Mouse (Mus musculus) megakaryocyte, embryonic 14.5 days (primary cell): ENCODE results near the gene Trib3.

ENCODE experiments used
- FLI1 ChIP-seq: IDR thresholded peaks from 2 replicates; pipeline ENCODE4 v1.6.1; 2012; ENCODE audit warnings: low read length, inconsistent platforms, mixed read lengths
- GATA1 ChIP-seq: IDR thresholded peaks from 3 replicates; pipeline ENCODE4 v1.6.1; 2012; ENCODE audit warnings: mixed read lengths, low read length, inconsistent platforms, borderline replicate concordance

- no peak for TF ChIP-seq GATA1
- no peak for TF ChIP-seq FLI1
Observed at GRCm38 (mm10) chr2:152373547-152373946, 29.7 kb upstream of the Trib3 start.
